Mouse (Mus musculus) liver, postnatal 0 days (tissue): ENCODE data around the gene Fem1b. TPM values are rescaled to one million over a fixed set of nuclear protein-coding genes. Genes with fewer than 3 reads are reported as not detected.

Experiments used
- ATAC-seq: fragments of 200-750 bp; cut with Nextera tagmentation; 2 replicates; pipeline ENCODE4 v1.8.0; 2017; ENCODE audit warnings: mild to moderate bottlenecking, moderate library complexity
- DNase-seq: peaks from one replicate; pipeline ENCODE4 v3.0.0-alpha.2; 2016
- H3K27ac ChIP-seq: fragments of 300-500 bp; sonication (generic); 2 replicates; pipeline ENCODE4 v1.5.1; 2014; ENCODE audit warnings: antibody characterized with exemption, moderate library complexity, mild to moderate bottlenecking, low read depth
- H3K27me3 ChIP-seq: fragments of 300-500 bp; sonication (generic); 2 replicates; pipeline ENCODE4 v1.6.1; 2014; ENCODE audit warnings: low read length, control low read depth, mixed read lengths; ENCODE audit not compliant: insufficient read depth
- H3K36me3 ChIP-seq: fragments of 300-500 bp; sonication (generic); replicated peaks from 2 replicates; pipeline ENCODE4 v1.6.1; 2014; ENCODE audit warnings: mild to moderate bottlenecking, control low read depth, low read length, moderate library complexity, mixed read lengths; ENCODE audit not compliant: insufficient read depth
- H3K4me1 ChIP-seq: fragments of 300-500 bp; sonication (generic); 2 replicates; pipeline ENCODE4 v1.6.1; 2014; ENCODE audit warnings: antibody characterized with exemption, mild to moderate bottlenecking, control low read depth; ENCODE audit not compliant: insufficient read depth
- H3K4me2 ChIP-seq: fragments of 300-500 bp; sonication (generic); 2 replicates; pipeline ENCODE4 v1.6.1; 2014; ENCODE audit warnings: low read depth, mild to moderate bottlenecking, low read length, moderate library complexity, mixed read lengths
- H3K4me3 ChIP-seq: fragments of 300-500 bp; sonication (generic); 2 replicates; pipeline ENCODE4 v1.5.1; 2014; ENCODE audit warnings: low read depth, low read length
- H3K9ac ChIP-seq: fragments of 300-500 bp; sonication (generic); replicated peaks from 2 replicates; pipeline ENCODE4 v1.6.1; 2014; ENCODE audit warnings: mild to moderate bottlenecking, moderate library complexity
- H3K9me3 ChIP-seq: fragments of 300-500 bp; sonication (generic); 2 replicates; pipeline ENCODE4 v1.6.1; 2016; ENCODE audit warnings: mild to moderate bottlenecking, control low read depth, low read length, mixed read lengths
- CTCF ChIP-seq: sonication (generic); IDR thresholded peaks from 2 replicates; pipeline ENCODE4 v1.5.1; 2016; ENCODE audit warnings: antibody characterized with exemption, low read depth
- EP300 ChIP-seq: IDR thresholded peaks from 2 replicates; pipeline ENCODE4 v1.6.1; 2016; ENCODE audit warnings: antibody characterized with exemption, low read depth, mild to moderate bottlenecking
- WGBS: fragments of 180-500 bp; shearing (Covaris S2); extraction: QIAGEN DNeasy Blood & Tissue Kit; methylation state at CpG from one replicate; pipeline ENCODE4 v1.1.7; 2014; ENCODE audit not compliant: insufficient replicate concordance; 5-methylcytosine and 5-hydroxymethylcytosine counted together
- polyA plus RNA-seq: library from polyadenylated mRNA; unstranded; fragments of >200 nt; fragmentation: Nextera tagmentation; extraction: Ambion mirVana; gene quantifications from 2 replicates; pipeline ENCODE4 v1.2.1, GENCODE M21; 2015

Fem1b gene
- polyA plus RNA-seq, 1 experiment from 2014 or later, result 3.8 TPM

DNA sequence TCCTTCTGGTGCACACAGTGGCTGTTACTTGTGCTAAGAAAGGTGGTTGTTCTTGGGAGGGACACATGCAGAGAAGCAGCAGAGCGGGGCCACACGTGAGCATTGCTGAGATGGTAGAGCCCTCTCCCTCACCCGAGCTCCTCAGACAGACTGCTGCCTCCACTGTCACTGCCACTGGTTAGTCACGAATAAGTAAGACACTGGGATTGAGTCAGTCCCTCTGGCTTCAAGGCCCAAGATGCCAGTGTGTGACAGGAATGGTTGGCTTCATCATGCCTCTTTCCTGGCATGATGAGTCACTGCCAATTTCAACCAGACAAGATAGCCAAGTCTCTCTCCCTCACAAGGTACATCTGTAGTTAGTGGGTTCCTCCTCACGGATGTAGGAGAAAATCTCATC lies 25.0 kb downstream of the Fem1b start:
- no peak overlapping the region for H3K4me3 ChIP-seq
- H3K27me3 ChIP-seq, result no peaks in the 10 kb centered on the region
- no peak for ATAC-seq
- no peak for TF ChIP-seq CTCF
- no peak for TF ChIP-seq EP300
- H3K27ac ChIP-seq, result no peak overlapping the region
- H3K36me3 ChIP-seq, result no peaks in the 10 kb centered on the region
- no peak for DNase-seq
- no peak overlapping the region for H3K4me2 ChIP-seq
- no peak overlapping the region for H3K9ac ChIP-seq
- H3K4me1 ChIP-seq, result no peaks in the 10 kb centered on the region
- H3K9me3 ChIP-seq, result no peaks in the 10 kb centered on the region
- WGBS, result 75% methylated on average over 5 of the region's 5 CpGs

DNA sequence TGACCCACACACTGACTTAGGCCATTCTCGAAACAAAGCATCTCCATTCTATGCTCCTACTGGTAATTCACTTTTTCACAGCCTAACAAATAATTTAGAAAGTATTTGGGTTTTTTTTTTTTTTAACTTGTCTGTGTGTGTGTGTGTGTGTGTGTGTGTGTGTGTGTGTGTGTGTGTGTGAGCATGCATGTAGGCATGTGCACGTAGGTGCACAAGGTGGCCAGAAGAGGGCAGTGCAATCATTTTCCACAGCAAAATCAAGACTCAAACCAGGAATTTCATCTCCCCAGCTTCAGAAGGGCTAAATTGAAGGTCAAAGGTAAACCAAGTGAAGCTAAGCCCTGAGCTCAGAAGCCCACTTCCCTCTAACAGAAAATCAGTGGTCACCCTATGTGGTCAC lies 27.5 kb downstream of the Fem1b start:
- no peak for DNase-seq
- Histone ChIP-seq H3K27ac (no peak overlapping the region), H3K4me1 (no peaks in the 10 kb centered on the region), H3K9me3 (no peaks in the 10 kb centered on the region), H3K36me3 (no peaks in the 10 kb centered on the region), H3K27me3 (no peaks in the 10 kb centered on the region), H3K4me2 (no peak overlapping the region), H3K4me3 (no peak overlapping the region), H3K9ac (no peak overlapping the region)
- no peak for ATAC-seq
- TF ChIP-seq EP300 (no peak), CTCF (peak; percentile 37)
- WGBS, result 81% methylated on average over 2 of the region's 2 CpGs

DNA sequence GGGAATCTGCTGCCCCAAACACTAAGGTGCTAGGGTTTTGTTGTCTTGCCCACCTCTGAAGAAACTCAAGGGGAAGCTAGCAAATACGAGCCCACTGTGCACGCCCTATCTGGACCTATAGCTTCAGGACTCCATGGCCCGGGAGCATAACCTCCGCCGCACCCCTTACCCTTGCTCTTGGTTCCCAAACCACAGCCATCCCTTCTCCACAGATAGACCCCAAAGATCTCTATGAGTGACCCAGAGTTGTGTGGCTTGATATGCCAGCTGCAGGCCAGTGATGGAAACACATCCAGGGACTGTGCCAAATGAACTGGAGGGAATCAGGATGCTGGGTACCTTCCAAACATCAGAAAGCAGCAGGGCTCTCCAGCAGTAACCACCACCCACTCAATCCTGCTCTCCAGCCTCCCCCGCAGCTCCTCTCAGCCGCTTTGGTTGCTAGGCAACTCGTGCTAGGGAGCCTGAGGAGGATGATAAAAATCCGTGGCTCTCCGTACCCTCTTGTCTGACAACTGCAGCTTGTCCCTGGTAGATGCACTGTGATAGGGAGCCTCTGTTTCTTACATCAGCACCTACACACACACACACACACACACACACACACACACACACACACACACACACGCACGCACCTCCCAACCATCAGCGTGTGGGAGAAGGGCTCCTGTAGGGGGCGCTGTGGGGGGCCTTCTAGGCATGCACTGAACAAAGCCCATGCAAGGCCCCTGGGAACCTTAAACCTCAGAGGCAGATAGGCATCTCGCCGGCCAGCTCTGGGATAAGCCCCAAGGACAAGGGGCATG lies 28.6 kb downstream of the Fem1b start:
- no peak overlapping the region for H3K9ac ChIP-seq
- H3K4me3 ChIP-seq, result no peak overlapping the region
- no peak overlapping the region for H3K27ac ChIP-seq
- peak; percentile 8; the same call in 1 of the 2 replicates for ATAC-seq
- no peak overlapping the region for H3K4me2 ChIP-seq
- WGBS, result 51% methylated on average over 14 of the region's 16 CpGs
- peak; percentile 42 for DNase-seq
- H3K9me3 ChIP-seq, result no peaks in the 10 kb centered on the region
- no peaks in the 10 kb centered on the region for H3K4me1 ChIP-seq
- no peak for TF ChIP-seq EP300
- peak; percentile 41 for TF ChIP-seq CTCF
- H3K27me3 ChIP-seq, result no peaks in the 10 kb centered on the region
- H3K36me3 ChIP-seq, result no peaks in the 10 kb centered on the region

DNA sequence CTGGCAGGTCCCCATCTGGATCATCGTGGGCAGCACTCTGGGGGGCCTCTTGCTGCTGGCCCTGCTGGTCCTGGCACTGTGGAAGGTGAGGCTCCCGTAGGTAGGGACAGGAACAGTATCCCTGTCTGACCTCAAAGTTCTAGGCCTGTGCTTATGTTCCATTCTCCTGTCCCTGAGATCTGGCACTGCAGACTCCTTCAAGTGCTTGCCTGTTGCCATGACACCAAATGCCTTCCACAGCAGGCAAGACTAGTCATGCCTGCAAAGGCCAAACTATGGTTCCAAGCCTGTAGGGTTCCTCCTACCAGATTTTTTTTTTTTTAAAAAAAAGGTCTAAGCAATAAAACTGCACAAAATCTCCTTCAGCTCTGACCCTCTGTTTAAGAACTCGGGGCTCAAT lies 29.8 kb downstream of the Fem1b start:
- 68% methylated on average over 3 of the region's 3 CpGs for WGBS
- ATAC-seq (no peak), DNase-seq (no peak)
- Histone ChIP-seq H3K4me3 (no peak overlapping the region), H3K9me3 (no peaks in the 10 kb centered on the region), H3K27ac (no peak overlapping the region), H3K27me3 (no peaks in the 10 kb centered on the region), H3K36me3 (no peaks in the 10 kb centered on the region), H3K4me1 (no peaks in the 10 kb centered on the region), H3K4me2 (no peak overlapping the region), H3K9ac (no peak overlapping the region)
- no peak for TF ChIP-seq EP300
- TF ChIP-seq CTCF, result no peak

DNA sequence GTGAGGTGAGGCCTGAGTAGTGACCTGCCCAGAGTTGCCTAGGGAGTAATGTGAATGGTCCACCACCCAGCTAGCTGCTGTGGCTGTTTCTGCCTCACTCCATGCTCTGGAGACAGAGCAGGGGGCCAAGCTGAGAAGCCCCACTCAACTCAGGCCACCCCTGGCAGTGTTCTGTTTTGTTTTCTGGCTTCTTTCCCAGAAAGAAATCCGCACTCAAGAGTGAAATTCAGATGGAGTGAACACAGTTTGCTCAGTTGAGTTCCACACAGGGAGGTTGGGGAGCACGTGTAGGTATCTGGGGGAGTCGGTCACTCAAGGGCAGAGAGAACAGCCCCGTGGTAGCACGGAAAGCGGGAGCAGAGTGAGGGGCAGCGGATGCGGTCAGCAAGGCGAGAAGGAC lies 33.0 kb downstream of the Fem1b start:
- no peak for DNase-seq
- no peaks in the 10 kb centered on the region for H3K36me3 ChIP-seq
- H3K27me3 ChIP-seq, result no peaks in the 10 kb centered on the region
- TF ChIP-seq EP300, result no peak
- TF ChIP-seq CTCF, result no peak
- no peak for ATAC-seq
- H3K9ac ChIP-seq, result no peak overlapping the region
- 79% methylated on average over 9 of the region's 9 CpGs for WGBS
- H3K4me3 ChIP-seq, result no peak overlapping the region
- no peaks in the 10 kb centered on the region for H3K9me3 ChIP-seq
- no peak overlapping the region for H3K4me2 ChIP-seq
- no peak overlapping the region for H3K27ac ChIP-seq
- H3K4me1 ChIP-seq, result no peaks in the 10 kb centered on the region

DNA sequence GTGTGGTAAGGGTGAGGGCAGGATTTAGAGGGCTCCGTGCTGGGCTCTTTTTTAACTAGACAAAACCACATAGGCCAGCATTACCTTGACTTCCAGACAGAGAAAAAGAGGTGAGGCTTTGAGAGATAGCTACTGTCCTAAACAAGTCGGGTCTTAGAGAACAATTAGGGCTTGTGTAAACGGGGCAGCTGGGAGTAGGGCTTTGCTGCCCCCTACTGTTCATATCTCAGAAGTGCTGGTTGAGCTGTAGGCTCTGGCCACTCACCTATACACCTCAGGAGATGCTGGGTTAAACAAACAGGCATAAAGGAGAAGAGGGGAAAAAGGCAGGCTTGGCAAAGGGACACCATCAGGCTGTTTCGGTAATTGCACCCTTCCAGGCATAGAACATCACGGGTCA lies 34.3 kb downstream of the Fem1b start:
- TF ChIP-seq CTCF, result peak; percentile 83
- no peak for TF ChIP-seq EP300
- DNase-seq, result peak; percentile 56
- Histone ChIP-seq H3K4me3 (no peak overlapping the region), H3K4me1 (no peaks in the 10 kb centered on the region), H3K9me3 (no peaks in the 10 kb centered on the region), H3K27me3 (no peaks in the 10 kb centered on the region), H3K4me2 (no peak overlapping the region), H3K36me3 (no peaks in the 10 kb centered on the region), H3K27ac (no peak overlapping the region), H3K9ac (no peak overlapping the region)
- WGBS, result 4% methylated on average over 5 of the region's 5 CpGs
- ATAC-seq, result peak; percentile 51; the same call in 1 of the 2 replicates

DNA sequence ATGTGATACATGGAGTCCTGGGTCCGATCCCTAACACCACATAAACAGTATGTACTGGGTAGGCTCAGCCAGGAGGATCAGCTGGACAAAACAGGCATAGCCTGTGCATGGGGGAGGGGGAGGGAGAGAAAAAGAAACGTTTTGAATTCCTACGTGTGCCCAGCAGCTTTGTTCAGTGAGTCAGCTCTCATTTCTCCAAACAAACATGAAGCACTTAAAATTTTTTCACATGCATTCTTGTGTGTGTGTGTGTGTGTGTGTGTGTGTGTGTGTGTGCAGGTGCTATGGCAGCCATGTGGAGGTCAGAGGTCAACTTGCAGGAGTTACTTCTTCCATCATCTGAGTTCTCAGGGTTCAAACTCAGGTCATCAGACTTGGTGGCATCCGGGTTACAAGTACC lies 36.3 kb downstream of the Fem1b start:
- Histone ChIP-seq H3K27me3 (no peaks in the 10 kb centered on the region), H3K4me3 (no peak overlapping the region), H3K4me2 (no peak overlapping the region), H3K4me1 (no peaks in the 10 kb centered on the region), H3K9me3 (no peaks in the 10 kb centered on the region), H3K27ac (no peak overlapping the region), H3K36me3 (no peaks in the 10 kb centered on the region), H3K9ac (no peak overlapping the region)
- WGBS, result 50% methylated on average over 4 of the region's 4 CpGs
- ATAC-seq (no peak), DNase-seq (no peak)
- TF ChIP-seq EP300, result no peak
- TF ChIP-seq CTCF, result no peak
